Comparison of ENCODE assay signal across 29 mouse cellular contexts in the genomic region with DNA sequence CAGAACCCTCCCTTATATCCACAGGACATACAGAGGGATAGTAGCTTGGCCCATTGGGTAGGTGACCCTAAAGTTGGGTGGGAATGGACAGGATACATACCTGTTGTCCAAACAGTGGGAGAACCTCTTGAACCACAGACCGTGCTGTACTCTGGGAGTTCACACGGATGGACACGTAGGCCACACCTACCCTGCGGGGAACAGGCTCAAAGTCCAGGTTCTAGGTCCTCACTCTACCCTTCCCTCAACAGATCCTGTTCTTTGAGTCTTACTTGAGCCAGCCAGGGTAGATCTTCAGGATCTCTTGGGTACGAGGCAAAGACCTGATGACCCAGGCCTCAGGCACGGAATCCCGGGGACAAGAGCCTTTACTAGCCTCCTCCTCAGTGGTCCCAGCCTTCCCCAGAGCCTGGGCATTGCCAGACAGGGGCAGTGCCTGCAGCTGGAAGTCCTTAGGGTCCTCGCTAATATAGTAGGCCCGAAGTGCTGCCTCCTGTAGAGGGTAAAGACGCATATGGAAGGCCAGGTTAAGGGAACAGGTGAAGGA. TPM values are rescaled to one million over a fixed set of nuclear protein-coding genes. Genes with fewer than 3 reads are reported as not detected.
DNase-seq lines count a peak whose midpoint lies in the region; ATAC-seq and TF ChIP-seq lines count a peak whose summit lies in the region.
"Had no signal": no experiment of that assay in that cellular context is flagged by ENCODE, and none has a peak within 500 bp of the region (broad histone marks: within the 10 kb centered on the region; RNA-seq: fewer than 3 reads in every experiment).

No protein-coding gene starts in this region.

- H3K4me3 ChIP-seq in kidney, adult 2 months (ENCODE audit: insufficient read depth, low read depth, low read length): no peak overlapping the region
- no peak overlapping the region for H3K4me3 ChIP-seq in liver, embryonic 11.5 days (ENCODE audit: low read depth, low read length)
- no peak overlapping the region for H3K4me3 ChIP-seq in liver, postnatal 0 days (ENCODE audit: low read depth, low read length)
- H3K4me3 ChIP-seq: embryonic facial prominence, embryonic 13.5 days; forebrain, embryonic 10.5 days; heart, embryonic 15.5 days; hindbrain, embryonic 13.5 days; limb, embryonic 10.5 days; limb, embryonic 15.5 days; megakaryocyte, embryonic 14.5 days had no signal

- no peak overlapping the region for H3K4me2 ChIP-seq in liver, embryonic 11.5 days
- no peak overlapping the region for H3K4me2 ChIP-seq in liver, postnatal 0 days (ENCODE audit: low read depth, low read length)
- H3K4me2 ChIP-seq: embryonic facial prominence, embryonic 13.5 days; heart, embryonic 15.5 days; hindbrain, embryonic 13.5 days; limb, embryonic 15.5 days had no signal

- no peak for ATAC-seq in liver, embryonic 11.5 days (replicated peaks; ENCODE audit: low FRiP score)
- no peak for ATAC-seq in liver, postnatal 0 days
- ATAC-seq: forebrain, postnatal 0 days; Patski had no signal

- H3K36me3 ChIP-seq in kidney, adult 2 months (ENCODE audit: control insufficient read depth, insufficient read depth, low read length): peaks cover 3% of the 10 kb centered on the region
- peaks cover 27% of the 10 kb centered on the region for H3K36me3 ChIP-seq in liver, embryonic 11.5 days (ENCODE audit: control insufficient read depth, insufficient read depth, low read length)
- peaks cover 46% of the 10 kb centered on the region for H3K36me3 ChIP-seq in liver, postnatal 0 days (replicated peaks; ENCODE audit: insufficient read depth, low read length)

- WGBS in kidney, adult 2 months: 68% methylated on average over 10 of the region's 10 CpGs
- WGBS in liver, embryonic 11.5 days: 92% methylated on average over 10 of the region's 10 CpGs
- WGBS in liver, postnatal 0 days (ENCODE audit: insufficient replicate concordance): 80% methylated on average over 10 of the region's 10 CpGs

- no peaks in the 10 kb centered on the region for H3K27me3 ChIP-seq in kidney, adult 2 months (replicated peaks; ENCODE audit: control insufficient read depth, insufficient read depth, low read length)
- H3K27me3 ChIP-seq in liver, embryonic 11.5 days (replicated peaks; ENCODE audit: control insufficient read depth, insufficient read depth, low read length): no peaks in the 10 kb centered on the region
- no peaks in the 10 kb centered on the region for H3K27me3 ChIP-seq in liver, postnatal 0 days (ENCODE audit: insufficient read depth, low read length)
- H3K27me3 ChIP-seq: embryonic facial prominence, embryonic 13.5 days; heart, embryonic 15.5 days; hindbrain, embryonic 13.5 days; limb, embryonic 15.5 days; megakaryocyte, embryonic 14.5 days; Patski had no signal

- no peak for TF ChIP-seq CTCF in kidney, adult 2 months (conservative IDR thresholded peaks at IDR 0.05; ENCODE audit: insufficient read depth, insufficient read length, low read depth, low read length)
- TF ChIP-seq CTCF in liver, postnatal 0 days (IDR thresholded peaks at IDR 0.05; ENCODE audit: low read depth): no peak

- no peak overlapping the region for H3K27ac ChIP-seq in kidney, adult 2 months (ENCODE audit: insufficient read depth, low read depth, low read length)
- H3K27ac ChIP-seq in liver, embryonic 11.5 days (ENCODE audit: low read depth, low read length): no peak overlapping the region
- no peak overlapping the region for H3K27ac ChIP-seq in liver, postnatal 0 days (ENCODE audit: low read depth)
- H3K27ac ChIP-seq: embryonic facial prominence, embryonic 13.5 days; forebrain, embryonic 10.5 days; heart, embryonic 15.5 days; hindbrain, embryonic 13.5 days; limb, embryonic 10.5 days; limb, embryonic 15.5 days had no signal

- intact Hi-C loops in heart, postnatal 36 days (cut with DNase I): no loop called here
- intact Hi-C loops in left cerebral cortex, postnatal 10 days (cut with DNase I): no loop called here

- peak; percentile 88 for DNase-seq in heart, adult 11 months
- no peak for DNase-seq in heart, postnatal 36 days
- peak; percentile 83 for DNase-seq in kidney, adult 2 months
- DNase-seq in kidney, postnatal 10 days: no peak
- DNase-seq in liver, embryonic 11.5 days (ENCODE audit: low spot score): peak; percentile 24
- no peak for DNase-seq in liver, postnatal 0 days
- peak; percentile 72 to 73 for DNase-seq in kidney, postnatal 36 days
- DNase-seq in left cerebral cortex, postnatal 10 days (ENCODE audit: extremely low spot score in 1 of 2, low spot score in 2 of 2): no peak
- DNase-seq: adrenal gland, postnatal 14 days; cerebellum, adult 11-12 months; cerebellum, postnatal 10 days; forebrain, postnatal 0 days; lung, postnatal 4 days; midbrain, embryonic 14.5 days; right cerebral cortex, postnatal 14 days; spleen, adult 18-20 months; thymus, postnatal 4 days had no signal

- peaks cover 11% of the 10 kb centered on the region; the same call in 1 of the 2 replicates for H3K4me1 ChIP-seq in kidney, adult 2 months (ENCODE audit: control insufficient read depth, insufficient read depth, low read length)
- peaks cover 3% of the 10 kb centered on the region for H3K4me1 ChIP-seq in liver, embryonic 11.5 days (replicated peaks; ENCODE audit: control insufficient read depth, insufficient read depth, low read length)
- H3K4me1 ChIP-seq in liver, postnatal 0 days (ENCODE audit: insufficient read depth): peaks cover 5% of the 10 kb centered on the region

- no peak for TF ChIP-seq EP300 in liver, postnatal 0 days (IDR thresholded peaks at IDR 0.05; ENCODE audit: low read depth)

- no peaks in the 10 kb centered on the region for H3K9me3 ChIP-seq in liver, embryonic 11.5 days (ENCODE audit: control insufficient read depth, low read length)
- no peaks in the 10 kb centered on the region for H3K9me3 ChIP-seq in liver, postnatal 0 days (ENCODE audit: low read length)
- H3K9me3 ChIP-seq: embryonic facial prominence, embryonic 13.5 days; forebrain, embryonic 10.5 days; heart, embryonic 15.5 days; hindbrain, embryonic 13.5 days; limb, embryonic 10.5 days; limb, embryonic 15.5 days; megakaryocyte, embryonic 14.5 days had no signal

- no peak for TF ChIP-seq POLR2A in kidney, adult 2 months (IDR thresholded peaks at IDR 0.05; ENCODE audit: low read depth, low read length)

- H3K9ac ChIP-seq in liver, embryonic 11.5 days (ENCODE audit: low read depth, low read length): no peak overlapping the region
- H3K9ac ChIP-seq in liver, postnatal 0 days (replicated peaks): no peak overlapping the region
- H3K9ac ChIP-seq: embryonic facial prominence, embryonic 13.5 days; forebrain, postnatal 0 days; heart, embryonic 15.5 days; hindbrain, embryonic 13.5 days; limb, embryonic 15.5 days had no signal

RNA-seq across cellular contexts. Expression of a gene that starts 5.6 kb away (rescaled TPM):
- total RNA-seq in heart, postnatal 36 days (2021): 10 to 100 TPM; 21.6 to 21.8 TPM
- 9.1 and 12.7 TPM in 2 replicates for polyA plus RNA-seq in kidney, adult 2 months (2012; rRNA removed)
- polyA plus RNA-seq in liver, embryonic 11.5 days (2014; fragmentation: Nextera tagmentation; extraction: Ambion mirVana): 9.8 and 10.1 TPM in 2 replicates
- 3.9 and 4.2 TPM in 2 replicates for polyA plus RNA-seq in liver, postnatal 0 days (2015; fragmentation: Nextera tagmentation; extraction: Ambion mirVana)
- total RNA-seq in left cerebral cortex, postnatal 10 days (2021): 1 to 10 TPM; 6.7 to 8.2 TPM

RNA-seq across cellular contexts. Expression of a gene that starts 15.0 kb away (rescaled TPM):
- total RNA-seq in heart, postnatal 36 days (2021): 1 to 10 TPM; 8.9 TPM
- polyA plus RNA-seq in kidney, adult 2 months (2012; rRNA removed): 27.9 and 34.8 TPM in 2 replicates
- 5.8 and 8.8 TPM in 2 replicates for polyA plus RNA-seq in liver, embryonic 11.5 days (2014; fragmentation: Nextera tagmentation; extraction: Ambion mirVana)
- 2.5 TPM in 2 replicates for polyA plus RNA-seq in liver, postnatal 0 days (2015; fragmentation: Nextera tagmentation; extraction: Ambion mirVana)
- total RNA-seq in left cerebral cortex, postnatal 10 days (2021): 10 to 100 TPM; 52.6 to 54.6 TPM

RNA-seq across cellular contexts. Expression of a gene that starts 20.9 kb away (rescaled TPM):
- not detected for total RNA-seq in heart, postnatal 36 days (2021)
- 257 and 309 TPM in 2 replicates for polyA plus RNA-seq in kidney, adult 2 months (2012; rRNA removed)
- 11.6 and 14.4 TPM in 2 replicates for polyA plus RNA-seq in liver, embryonic 11.5 days (2014; fragmentation: Nextera tagmentation; extraction: Ambion mirVana)
- polyA plus RNA-seq in liver, postnatal 0 days (2015; fragmentation: Nextera tagmentation; extraction: Ambion mirVana): 25.8 and 33.4 TPM in 2 replicates
- 1 to 10 TPM; 2.6 to 2.8 TPM for total RNA-seq in left cerebral cortex, postnatal 10 days (2021)
- total RNA-seq: gastrocnemius, adult 8-10 months; heart, postnatal 25 days; monocyte, adult 5-6 weeks had no signal
- polyA plus RNA-seq: large intestine, adult 2 months had no signal

RNA-seq across cellular contexts. Expression of a gene that starts 24.9 kb away (rescaled TPM):
- 10 to 100 TPM in 1 of 2 experiments, 1 to 10 TPM in 1; 9.8 to 11.8 TPM for total RNA-seq in heart, postnatal 36 days (2021)
- 67.1 and 76.4 TPM in 2 replicates for polyA plus RNA-seq in kidney, adult 2 months (2012; rRNA removed)
- 24.7 and 30.4 TPM in 2 replicates for polyA plus RNA-seq in liver, embryonic 11.5 days (2014; fragmentation: Nextera tagmentation; extraction: Ambion mirVana)
- polyA plus RNA-seq in liver, postnatal 0 days (2015; fragmentation: Nextera tagmentation; extraction: Ambion mirVana): 7.0 and 7.3 TPM in 2 replicates
- 10 to 100 TPM; 36.9 to 38.7 TPM for total RNA-seq in left cerebral cortex, postnatal 10 days (2021)

RNA-seq across cellular contexts. Expression of a gene that starts 25.0 kb away (rescaled TPM):
- 10 to 100 TPM; 22.2 to 22.5 TPM for total RNA-seq in heart, postnatal 36 days (2021)
- polyA plus RNA-seq in kidney, adult 2 months (2012; rRNA removed): 80.5 and 89.0 TPM in 2 replicates
- 55.0 and 55.6 TPM in 2 replicates for polyA plus RNA-seq in liver, embryonic 11.5 days (2014; fragmentation: Nextera tagmentation; extraction: Ambion mirVana)
- polyA plus RNA-seq in liver, postnatal 0 days (2015; fragmentation: Nextera tagmentation; extraction: Ambion mirVana): 15.6 and 17.5 TPM in 2 replicates
- total RNA-seq in left cerebral cortex, postnatal 10 days (2021): 10 to 100 TPM; 88.2 to 97.3 TPM

Comparison
In these comparisons a context has a peak if more than half of its experiments do, and no peak if none do; other contexts are left out.
1. DNase-seq: peak in heart, adult 11 months (single experiment), kidney, adult 2 months (single experiment), liver, embryonic 11.5 days (single experiment) and kidney, postnatal 36 days (2 of 2); none in heart, postnatal 36 days (0 of 2), kidney, postnatal 10 days (single experiment), liver, postnatal 0 days (single experiment) and left cerebral cortex, postnatal 10 days (0 of 2).